Mouse (Mus musculus): ENCODE data around the gene Gm5771.
"Not testable (repeated sequence)": the region's sequence is repeated elsewhere in the genome, so short reads cannot be mapped to it uniquely, and the experiment has no call there.

- TF ChIP-seq CTCF, EP300 (IDR thresholded peaks at IDR 0.05; ENCODE audit: low read depth): not testable (repeated sequence)
These were observed 53.9 kb downstream of the Gm5771 start, which contains the start of gene Gm10334 for GRCm38 (mm10) chr6:41446045-41446444.

All from liver, embryonic 14.5 days (tissue).